Mouse (Mus musculus): Measurements from ENCODE around the gene Apoe.

GRCm38 (mm10) chr7:19699827-19700148, 800 bp upstream of the Apoe start:
- TF ChIP-seq TAL1 (IDR thresholded peaks at IDR 0.05; ENCODE audit: low read length) (no peak), GATA1 (IDR thresholded peaks at IDR 0.05; ENCODE audit: low read length) (no peak)

All from erythroblast, embryonic 14.5 days (primary cell).